Mouse (Mus musculus): ENCODE measurements at regions not wholly inside any gene's neighbourhood (a gene's known extent, or its start where the extent isn't known, plus 50 kb on each side); places are given as distances from the start of the nearest gene placed in this dataset.

DNA sequence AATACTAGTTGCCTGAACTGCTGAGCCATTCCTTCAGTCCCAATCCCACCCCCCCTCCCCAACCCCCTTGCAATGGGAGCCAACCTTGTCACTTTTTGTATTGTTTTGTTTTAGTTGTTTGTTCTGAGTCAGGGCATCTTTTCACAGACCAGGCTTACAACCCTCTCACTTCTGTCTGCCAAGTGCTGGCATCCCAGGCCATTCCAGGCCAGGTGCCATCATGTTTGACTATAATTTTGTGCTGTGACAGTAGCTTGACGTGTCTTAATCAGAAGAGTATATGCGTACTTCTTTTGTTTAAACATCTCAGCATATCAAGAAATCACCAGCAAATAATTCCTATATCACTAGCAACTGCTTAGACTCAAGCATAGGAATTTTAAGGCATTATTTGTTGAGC is 117.0 kb upstream of the Ccdc54 start:
- no peak overlapping the region for H3K9ac ChIP-seq (replicated peaks; ENCODE audit: low read depth, low read length)
- no peaks in the 10 kb centered on the region for H3K4me1 ChIP-seq (ENCODE audit: control insufficient read depth, insufficient read depth)
- TF ChIP-seq CTCF (IDR thresholded peaks at IDR 0.05; ENCODE audit: low read depth), result no peak
- TF ChIP-seq EP300 (IDR thresholded peaks at IDR 0.05; ENCODE audit: low read depth), result no peak
- no peak overlapping the region for H3K4me2 ChIP-seq (ENCODE audit: low read depth, low read length)
- H3K27me3 ChIP-seq (ENCODE audit: control insufficient read depth, insufficient read depth, low read length), result no peaks in the 10 kb centered on the region
- no peaks in the 10 kb centered on the region for H3K36me3 ChIP-seq (replicated peaks; ENCODE audit: control insufficient read depth, insufficient read depth, low read length)
- no peak for DNase-seq (ENCODE audit: low spot score)
- H3K27ac ChIP-seq (ENCODE audit: low read depth), result no peak overlapping the region
- no peak overlapping the region for H3K4me3 ChIP-seq (ENCODE audit: low read depth, low read length)
- WGBS, result 91% methylated on average over 2 of the region's 2 CpGs
- ATAC-seq (ENCODE audit: insufficient read depth, low read depth), result no peak
- H3K9me3 ChIP-seq (replicated peaks; ENCODE audit: control insufficient read depth, low read length), result no peaks in the 10 kb centered on the region

GRCm38 (mm10) chr16:50705921-50706320 is 115.0 kb upstream of the Ccdc54 start:
- 58% methylated on average over 4 of the region's 4 CpGs for WGBS
- Histone ChIP-seq H3K4me2 (ENCODE audit: low read depth, low read length) (no peak overlapping the region), H3K4me1 (ENCODE audit: control insufficient read depth, insufficient read depth) (no peaks in the 10 kb centered on the region), H3K4me3 (ENCODE audit: low read depth, low read length) (no peak overlapping the region), H3K9me3 (replicated peaks; ENCODE audit: control insufficient read depth, low read length) (no peaks in the 10 kb centered on the region), H3K27me3 (ENCODE audit: control insufficient read depth, insufficient read depth, low read length) (no peaks in the 10 kb centered on the region), H3K9ac (replicated peaks; ENCODE audit: low read depth, low read length) (no peak overlapping the region), H3K36me3 (replicated peaks; ENCODE audit: control insufficient read depth, insufficient read depth, low read length) (no peaks in the 10 kb centered on the region), H3K27ac (ENCODE audit: low read depth) (no peak overlapping the region)
- ATAC-seq (ENCODE audit: insufficient read depth, low read depth), result no peak
- DNase-seq (ENCODE audit: low spot score), result no peak
- TF ChIP-seq EP300 (IDR thresholded peaks at IDR 0.05; ENCODE audit: low read depth) (no peak), CTCF (IDR thresholded peaks at IDR 0.05; ENCODE audit: low read depth) (no peak)

DNA sequence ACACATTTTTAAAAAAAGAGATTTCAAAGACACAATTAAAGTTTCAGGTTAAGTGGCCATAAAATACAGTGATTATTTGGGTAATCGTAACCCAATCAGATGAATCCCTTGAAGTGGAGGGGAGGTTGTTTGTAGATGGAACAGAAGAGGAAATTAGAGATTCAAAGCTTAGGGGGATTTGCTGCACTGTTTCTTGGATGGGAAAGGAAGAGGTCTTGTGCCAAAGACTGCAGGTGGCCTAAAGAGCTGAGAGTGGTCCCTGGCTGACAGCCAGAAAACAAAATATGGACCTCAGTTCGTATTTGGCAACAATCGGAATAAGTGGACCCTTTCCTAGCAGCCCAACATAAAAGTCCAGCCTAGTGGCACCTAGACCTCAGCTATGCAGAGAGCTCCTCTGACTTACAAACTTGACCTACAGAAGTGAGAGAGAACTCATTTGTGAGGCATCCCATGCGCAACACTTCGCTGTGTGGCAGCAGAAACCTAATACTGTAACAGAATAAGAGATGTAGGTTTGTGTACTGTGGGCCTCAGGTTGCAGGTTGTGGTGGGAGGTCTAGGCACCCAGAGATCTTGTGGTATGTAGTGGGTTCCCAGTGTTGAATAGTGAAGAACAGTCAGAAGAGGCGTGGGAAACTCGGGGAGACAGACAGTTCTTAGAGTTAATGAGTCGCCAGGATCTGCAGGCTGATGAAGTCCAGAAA is 110.0 kb upstream of the Ccdc54 start:
- 59% methylated on average over 8 of the region's 8 CpGs for WGBS
- H3K36me3 ChIP-seq (replicated peaks; ENCODE audit: control insufficient read depth, insufficient read depth, low read length), result no peaks in the 10 kb centered on the region

GRCm38 (mm10) chr16:50700123-50700522 is 109.2 kb upstream of the Ccdc54 start:
- 49% methylated on average over 2 of the region's 2 CpGs for WGBS
- H3K27ac ChIP-seq (ENCODE audit: low read depth), result no peak overlapping the region

More for the DNA sequence above, 110.0 kb upstream of the Ccdc54 start:
- H3K27ac ChIP-seq (ENCODE audit: low read depth), result no peak overlapping the region
- no peak for TF ChIP-seq EP300 (IDR thresholded peaks at IDR 0.05; ENCODE audit: low read depth)
- no peak for TF ChIP-seq CTCF (IDR thresholded peaks at IDR 0.05; ENCODE audit: low read depth)
- H3K27me3 ChIP-seq (ENCODE audit: control insufficient read depth, insufficient read depth, low read length), result no peaks in the 10 kb centered on the region
- no peak overlapping the region for H3K9ac ChIP-seq (replicated peaks; ENCODE audit: low read depth, low read length)
- no peak overlapping the region for H3K4me3 ChIP-seq (ENCODE audit: low read depth, low read length)
- H3K9me3 ChIP-seq (replicated peaks; ENCODE audit: control insufficient read depth, low read length), result no peaks in the 10 kb centered on the region
- H3K4me1 ChIP-seq (ENCODE audit: control insufficient read depth, insufficient read depth), result no peaks in the 10 kb centered on the region
- H3K4me2 ChIP-seq (ENCODE audit: low read depth, low read length), result no peak overlapping the region
- DNase-seq (ENCODE audit: low spot score), result no peak
- ATAC-seq (ENCODE audit: insufficient read depth, low read depth), result no peak

DNA sequence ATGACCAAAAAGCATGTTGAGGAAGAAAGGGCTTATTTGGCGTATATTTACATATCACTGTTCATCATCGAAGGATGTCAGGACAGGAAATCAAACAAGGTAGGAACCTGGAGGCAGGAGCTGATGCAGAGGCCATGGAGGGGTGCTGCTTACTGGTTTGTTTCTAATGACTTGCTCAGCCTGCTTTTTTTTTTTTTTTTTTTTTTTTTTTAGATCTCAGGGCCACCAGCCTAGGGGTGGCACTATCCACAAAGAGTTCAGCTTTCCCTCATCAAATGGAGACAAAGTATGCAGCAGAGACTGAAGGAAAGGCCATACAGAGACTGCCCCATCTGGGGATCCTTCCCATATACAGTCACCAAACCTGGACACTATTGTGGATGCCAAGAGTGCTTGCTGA is 106.8 kb upstream of the Ccdc54 start:
- no peaks in the 10 kb centered on the region for H3K4me1 ChIP-seq (ENCODE audit: control insufficient read depth, insufficient read depth)
- no peaks in the 10 kb centered on the region for H3K36me3 ChIP-seq (replicated peaks; ENCODE audit: control insufficient read depth, insufficient read depth, low read length)
- no peak overlapping the region for H3K27ac ChIP-seq (ENCODE audit: low read depth)
- TF ChIP-seq EP300 (IDR thresholded peaks at IDR 0.05; ENCODE audit: low read depth) (no peak), CTCF (IDR thresholded peaks at IDR 0.05; ENCODE audit: low read depth) (no peak)
- H3K9me3 ChIP-seq (replicated peaks; ENCODE audit: control insufficient read depth, low read length), result no peaks in the 10 kb centered on the region
- H3K4me2 ChIP-seq (ENCODE audit: low read depth, low read length), result no peak overlapping the region
- DNase-seq (ENCODE audit: low spot score), result no peak
- no peak for ATAC-seq (ENCODE audit: insufficient read depth, low read depth)
- WGBS, result 83% methylated on average over 2 of the region's 2 CpGs
- no peak overlapping the region for H3K4me3 ChIP-seq (ENCODE audit: low read depth, low read length)
- H3K9ac ChIP-seq (replicated peaks; ENCODE audit: low read depth, low read length), result no peak overlapping the region
- no peaks in the 10 kb centered on the region for H3K27me3 ChIP-seq (ENCODE audit: control insufficient read depth, insufficient read depth, low read length)

More at GRCm38 (mm10) chr16:50700123-50700522, 109.2 kb upstream of the Ccdc54 start:
- no peak for ATAC-seq (ENCODE audit: insufficient read depth, low read depth)
- no peak overlapping the region for H3K4me2 ChIP-seq (ENCODE audit: low read depth, low read length)
- H3K4me1 ChIP-seq (ENCODE audit: control insufficient read depth, insufficient read depth), result no peaks in the 10 kb centered on the region
- no peak overlapping the region for H3K4me3 ChIP-seq (ENCODE audit: low read depth, low read length)
- TF ChIP-seq CTCF (IDR thresholded peaks at IDR 0.05; ENCODE audit: low read depth), result no peak
- TF ChIP-seq EP300 (IDR thresholded peaks at IDR 0.05; ENCODE audit: low read depth), result no peak
- no peak for DNase-seq (ENCODE audit: low spot score)
- H3K9ac ChIP-seq (replicated peaks; ENCODE audit: low read depth, low read length), result no peak overlapping the region
- no peaks in the 10 kb centered on the region for H3K9me3 ChIP-seq (replicated peaks; ENCODE audit: control insufficient read depth, low read length)
- H3K27me3 ChIP-seq (ENCODE audit: control insufficient read depth, insufficient read depth, low read length), result no peaks in the 10 kb centered on the region
- no peaks in the 10 kb centered on the region for H3K36me3 ChIP-seq (replicated peaks; ENCODE audit: control insufficient read depth, insufficient read depth, low read length)

GRCm38 (mm10) chr16:50696052-50696451 is 105.1 kb upstream of the Ccdc54 start:
- Histone ChIP-seq H3K27ac (ENCODE audit: low read depth) (no peak overlapping the region), H3K9ac (replicated peaks; ENCODE audit: low read depth, low read length) (no peak overlapping the region), H3K4me2 (ENCODE audit: low read depth, low read length) (no peak overlapping the region), H3K9me3 (replicated peaks; ENCODE audit: control insufficient read depth, low read length) (no peaks in the 10 kb centered on the region), H3K36me3 (replicated peaks; ENCODE audit: control insufficient read depth, insufficient read depth, low read length) (no peaks in the 10 kb centered on the region), H3K4me3 (ENCODE audit: low read depth, low read length) (no peak overlapping the region), H3K4me1 (ENCODE audit: control insufficient read depth, insufficient read depth) (no peaks in the 10 kb centered on the region), H3K27me3 (ENCODE audit: control insufficient read depth, insufficient read depth, low read length) (no peaks in the 10 kb centered on the region)
- 63% methylated on average over 4 of the region's 4 CpGs for WGBS
- DNase-seq (ENCODE audit: low spot score) (no peak), ATAC-seq (ENCODE audit: insufficient read depth, low read depth) (no peak)
- TF ChIP-seq CTCF (IDR thresholded peaks at IDR 0.05; ENCODE audit: low read depth), result no peak

All from heart, postnatal 0 days (tissue).